Mouse (Mus musculus) liver, adult 2 months (tissue): Measurements from ENCODE around the gene Rsph6a.

Experiments used
- CTCF ChIP-seq: fragments of 200-500 bp; IDR thresholded peaks from 2 replicates; pipeline ENCODE4 v1.5.1; 2011; ENCODE audit warnings: low read depth, low read length, control low read depth
- POLR2A ChIP-seq: fragments of 200-500 bp; IDR thresholded peaks from 2 replicates; pipeline ENCODE4 v1.6.1; 2011; ENCODE audit warnings: low read length, control low read depth; ENCODE audit not compliant: insufficient read depth; ENCODE audit errors: extremely low read depth

DNA sequence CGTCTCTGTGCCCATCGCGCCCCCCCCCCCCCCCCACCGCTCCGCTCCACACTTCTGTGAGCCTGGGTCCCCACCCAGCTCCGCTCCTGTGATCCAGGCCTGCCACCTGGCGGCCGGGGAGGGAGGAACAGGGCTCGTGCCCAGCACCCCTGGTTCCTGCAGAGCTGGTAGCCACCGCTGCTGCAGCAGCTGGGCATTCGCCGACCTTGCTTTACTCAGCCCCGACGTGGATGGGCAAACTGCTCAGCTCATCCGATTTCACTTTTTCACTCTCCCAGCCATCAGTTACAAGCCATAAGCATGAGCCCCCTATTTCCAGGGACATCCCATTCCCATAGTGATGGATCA is 38.7 kb downstream of the Rsph6a start:
- TF ChIP-seq CTCF, result peak; percentile 93
- TF ChIP-seq POLR2A, result no peak
